Mouse (Mus musculus) MEL (cell line): ENCODE results near the gene Pcp4. TPM values are rescaled to one million over a fixed set of nuclear protein-coding genes. Genes with fewer than 3 reads are reported as not detected.

Source experiments
- DNase-seq: peaks from one replicate; pipeline ENCODE4 v3.0.0; 2011; ENCODE audit warnings: low read depth, low spot score
- H3K27ac ChIP-seq: 2 replicates; pipeline ENCODE4 v1.5.1; 2012; ENCODE audit warnings: low read depth, mild to moderate bottlenecking, control low read depth, low read length, moderate library complexity; ENCODE audit not compliant: control insufficient read depth
- H3K27me3 ChIP-seq, 2 experiments: fragments of 150-350 bp in 1 of 2; sonication (generic) in 1 of 2; 2 replicates each; pipeline ENCODE4 v1.6.1; 2012; ENCODE audit warnings: low read length in 2 of 2, mild to moderate bottlenecking in 2 of 2, improper control_type of control experiment in 1 of 2, moderate library complexity in 1 of 2; ENCODE audit not compliant: insufficient read depth in 2 of 2, control insufficient read depth in 1 of 2
- H3K36me3 ChIP-seq, 2 experiments: 2 replicates each; pipeline ENCODE4 v1.6.1; 2012 to 2014; ENCODE audit warnings: low read length in 2 of 2, improper control_type of control experiment in 1 of 2, inconsistent platforms in 1 of 2, mild to moderate bottlenecking in 1 of 2; ENCODE audit not compliant: insufficient read depth in 2 of 2, control insufficient read depth in 1 of 2
- H3K4me1 ChIP-seq, 2 experiments: fragments of 150-350 bp in 1 of 2; sonication (generic) in 1 of 2; 2 replicates each; pipeline ENCODE4 v1.6.1; 2012; ENCODE audit warnings: low read length in 2 of 2, improper control_type of control experiment in 1 of 2, mild to moderate bottlenecking in 1 of 2; ENCODE audit not compliant: insufficient read depth in 2 of 2, control insufficient read depth in 1 of 2
- H3K4me3 ChIP-seq, 2 experiments: fragments of 150-350 bp in 1 of 2; sonication (generic) in 1 of 2; 2 replicates each; pipeline ENCODE4 v1.5.1; 2012; ENCODE audit warnings: low read depth in 2 of 2, low read length in 2 of 2, mild to moderate bottlenecking in 2 of 2, moderate library complexity in 2 of 2, control low read depth in 1 of 2, improper control_type of control experiment in 1 of 2; ENCODE audit not compliant: control insufficient read depth in 1 of 2, insufficient read depth in 1 of 2
- H3K79me2 ChIP-seq: 2 replicates; pipeline ENCODE4 v1.6.1; 2012; ENCODE audit warnings: mild to moderate bottlenecking, low read length, moderate library complexity; ENCODE audit not compliant: control insufficient read depth, poor library complexity, insufficient read depth
- H3K9ac ChIP-seq: 2 replicates; pipeline ENCODE4 v1.6.1; 2012; ENCODE audit warnings: low read depth, mild to moderate bottlenecking, control low read depth, low read length, moderate library complexity; ENCODE audit not compliant: control insufficient read depth, poor library complexity, severe bottlenecking
- H3K9me3 ChIP-seq: fragments of 150-350 bp; sonication (generic); replicated peaks from 2 replicates; pipeline ENCODE4 v1.6.1; 2012; ENCODE audit warnings: mild to moderate bottlenecking, low read length, improper control_type of control experiment, moderate library complexity; ENCODE audit not compliant: insufficient read depth
- POLR2A ChIP-seq, 2 experiments: IDR thresholded peaks; 2 replicates each; pipeline ENCODE4 v1.6.1; 2011 to 2012; ENCODE audit warnings: low read length in 2 of 2, mild to moderate bottlenecking in 2 of 2, control low read depth in 1 of 2, improper control_type of control experiment in 1 of 2, low read depth in 1 of 2, moderate library complexity in 1 of 2; ENCODE audit not compliant: control insufficient read depth in 1 of 2, insufficient read depth in 1 of 2, poor library complexity in 1 of 2
- TAL1 ChIP-seq: IDR thresholded peaks from 2 replicates; pipeline ENCODE4 v1.6.1; 2012; ENCODE audit warnings: mild to moderate bottlenecking, inconsistent platforms, low read length, moderate library complexity, mixed read lengths
- polyA plus RNA-seq, 2 experiments: library from polyadenylated mRNA; stranded (reverse) in 1 of 2; unstranded in 1 of 2; fragments of >175 nt in 1 of 2; fragments of >200 nt in 1 of 2; gene quantifications; 2 replicates each; pipeline versions ENCODE4 v1.2.1 to v1.2.4; 2012; ENCODE audit warnings: low replicate concordance in 2 of 2, low read depth in 1 of 2; ENCODE audit not compliant: insufficient read length in 2 of 2, insufficient read depth in 1 of 2, missing spikeins in 1 of 2
- total RNA-seq: library from RNA; depleted of rRNA; stranded (reverse); fragments of 300-350 nt; gene quantifications from 2 replicates; pipeline ENCODE4 v1.2.3, GENCODE M21; 2012; rRNA removed

The Pcp4 gene
- total and polyA plus RNA-seq, 3 experiments: not detected

GRCm38 (mm10) chr16:96567428-96567827, 100.0 kb downstream of the Pcp4 start:
- Histone ChIP-seq H3K36me3 (no peaks in the 10 kb centered on the region), H3K27me3 (no peaks in the 10 kb centered on the region), H3K4me1 (no peaks in the 10 kb centered on the region), H3K9me3 (no peaks in the 10 kb centered on the region), H3K4me3 (no peak overlapping the region), H3K27ac (no peak overlapping the region), H3K9ac (no peak overlapping the region), H3K79me2 (no peaks in the 10 kb centered on the region)
- TF ChIP-seq POLR2A (IDR thresholded peaks at IDR 0.05; ENCODE audit: control insufficient read depth in 1 of 2, insufficient read depth in 1 of 2, low read depth in 1 of 2, low read length in 2 of 2, poor library complexity in 1 of 2): no peak
- TF ChIP-seq TAL1: no peak
- DNase-seq: no peak

Other genes starting within 250 kb of the Pcp4 start
- not detected in 2 replicates for gene B3galt5, start 231.8 kb upstream of the Pcp4 start, total RNA-seq
- not detected for gene B3galt5, start 231.8 kb upstream of the Pcp4 start, polyA plus RNA-seq
- gene Itgb2l, start 24.0 kb upstream of the Pcp4 start, total RNA-seq: not detected in 2 replicates
- gene Itgb2l, start 24.0 kb upstream of the Pcp4 start, polyA plus RNA-seq: not detected